In genomic region chr17:11565681-11566080, GRCm38 (mm10) we compare ENCODE assay signal across 25 mouse cellular contexts.
A peak's percentile ranks its signal among the peaks of the same experiment; 100 is the strongest.
DNase-seq lines count a peak whose midpoint lies in the region; ATAC-seq lines count a peak whose summit lies in the region.
"Had no signal": no experiment of that assay in that cellular context is flagged by ENCODE, and none has a peak within 500 bp of the region (broad histone marks: within the 10 kb centered on the region; RNA-seq: fewer than 3 reads in every experiment).

No protein-coding gene starts in this region.

- no peaks in the 10 kb centered on the region for H3K9me3 ChIP-seq in heart, embryonic 12.5 days (replicated peaks)
- no peaks in the 10 kb centered on the region for H3K9me3 ChIP-seq in kidney, embryonic 14.5 days (ENCODE audit: control insufficient read depth, low read length)
- H3K9me3 ChIP-seq: embryonic facial prominence, embryonic 10.5 days; embryonic facial prominence, embryonic 13.5 days; forebrain, embryonic 12.5 days; forebrain, embryonic 15.5 days; heart, embryonic 13.5 days had no signal

- no peak for ATAC-seq in heart, embryonic 12.5 days (ENCODE audit: insufficient number of reproducible peaks, low FRiP score)
- no peak for ATAC-seq in kidney, embryonic 14.5 days (ENCODE audit: low FRiP score, low TSS enrichment)
- ATAC-seq: activated CD4-positive, CD25-positive, alpha-beta regulatory T cell, adult 4 months; forebrain, embryonic 15.5 days; hindbrain, postnatal 0 days; inflammation-experienced regulatory T-cells, adult 6 months; intestine, embryonic 16.5 days had no signal

- H3K4me2 ChIP-seq in heart, embryonic 12.5 days = no peak overlapping the region
- no peak overlapping the region for H3K4me2 ChIP-seq in kidney, embryonic 14.5 days (replicated peaks; ENCODE audit: low read depth, low read length)
- H3K4me2 ChIP-seq: embryonic facial prominence, embryonic 13.5 days; forebrain, embryonic 12.5 days; forebrain, embryonic 15.5 days; heart, embryonic 13.5 days; hindbrain, embryonic 14.5 days had no signal

- 0 out of 2 replicates have a peak, but pooled peaks cover 3% of the 10 kb centered on the region for H3K4me1 ChIP-seq in heart, embryonic 12.5 days (replicated peaks)
- no peaks in the 10 kb centered on the region for H3K4me1 ChIP-seq in kidney, embryonic 14.5 days (ENCODE audit: control insufficient read depth, insufficient read depth, low read length)
- H3K4me1 ChIP-seq: embryonic facial prominence, embryonic 10.5 days; embryonic facial prominence, embryonic 13.5 days; forebrain, embryonic 12.5 days; forebrain, embryonic 15.5 days; heart, embryonic 13.5 days had no signal

- 69% methylated on average over 6 of the region's 6 CpGs for WGBS in heart, embryonic 12.5 days
- 78% methylated on average over 6 of the region's 6 CpGs for WGBS in kidney, embryonic 14.5 days

- peak; percentile 93 for DNase-seq in heart, adult 11 months
- DNase-seq in heart, postnatal 4 days = no peak
- peak; percentile 6 to 11 for DNase-seq in heart, adult 9 months (ENCODE audit: low spot score in 2 of 2)
- peak; percentile 9 for DNase-seq in kidney, postnatal 10 days
- DNase-seq: adrenal gland, adult 8-10 months; adrenal gland, postnatal 25 days; cerebellum, adult 11-12 months; cerebellum, adult 8-10 months; cerebellum, postnatal 10 days; cerebellum, postnatal 36 days; embryo, embryonic 11 days; gastrocnemius, postnatal 25 days had no signal

- H3K27ac ChIP-seq in heart, embryonic 12.5 days (ENCODE audit: poor library complexity, severe bottlenecking) = no peak overlapping the region
- H3K27ac ChIP-seq in kidney, embryonic 14.5 days (ENCODE audit: low read depth, low read length) = no peak overlapping the region
- H3K27ac ChIP-seq: embryonic facial prominence, embryonic 10.5 days; embryonic facial prominence, embryonic 13.5 days; forebrain, embryonic 12.5 days; forebrain, embryonic 15.5 days; heart, embryonic 13.5 days; hindbrain, postnatal 0 days had no signal

- H3K36me3 ChIP-seq in heart, embryonic 12.5 days = no peaks in the 10 kb centered on the region
- no peaks in the 10 kb centered on the region for H3K36me3 ChIP-seq in kidney, embryonic 14.5 days (ENCODE audit: control insufficient read depth, insufficient read depth, low read length)
- H3K36me3 ChIP-seq: embryonic facial prominence, embryonic 10.5 days; embryonic facial prominence, embryonic 13.5 days; forebrain, embryonic 12.5 days; forebrain, embryonic 15.5 days; heart, embryonic 13.5 days had no signal

- no peak overlapping the region for H3K9ac ChIP-seq in heart, embryonic 12.5 days
- no peak overlapping the region for H3K9ac ChIP-seq in kidney, embryonic 14.5 days (ENCODE audit: low read depth, low read length)
- H3K9ac ChIP-seq: embryonic facial prominence, embryonic 13.5 days; forebrain, embryonic 12.5 days; forebrain, embryonic 15.5 days; heart, embryonic 13.5 days; hindbrain, embryonic 14.5 days had no signal

- H3K27me3 ChIP-seq in heart, embryonic 12.5 days (replicated peaks) = no peaks in the 10 kb centered on the region
- H3K27me3 ChIP-seq in kidney, embryonic 14.5 days (ENCODE audit: control insufficient read depth, insufficient read depth, low read length) = no peaks in the 10 kb centered on the region
- H3K27me3 ChIP-seq: embryonic facial prominence, embryonic 13.5 days; forebrain, embryonic 12.5 days; forebrain, embryonic 15.5 days; heart, embryonic 13.5 days had no signal

- no peak overlapping the region for H3K4me3 ChIP-seq in heart, embryonic 12.5 days
- H3K4me3 ChIP-seq in kidney, embryonic 14.5 days (ENCODE audit: low read length) = no peak overlapping the region
- H3K4me3 ChIP-seq: embryonic facial prominence, embryonic 10.5 days; embryonic facial prominence, embryonic 13.5 days; erythroblast, embryonic 14.5 days; forebrain, embryonic 12.5 days; forebrain, embryonic 15.5 days; heart, embryonic 13.5 days had no signal
